Mouse (Mus musculus): Measurements from ENCODE around the gene Myo16.

GRCm38 (mm10) chr8:10161106-10161505 is 7.4 kb downstream of the Myo16 start:
- TF ChIP-seq CTCF (conservative IDR thresholded peaks at IDR 0.05; ENCODE audit: insufficient read depth, insufficient read length, low read depth, low read length) (no peak), POLR2A (IDR thresholded peaks at IDR 0.05; ENCODE audit: low read depth, low read length) (no peak)

All from kidney, adult 2 months (tissue).